Mouse (Mus musculus) frontal cortex, postnatal 10 days (tissue): ENCODE results near the gene Ssbp4.

Source experiments
- DNase-seq, 2 experiments: peaks; one replicate each; pipeline ENCODE4 v3.0.0; 2022; ENCODE audit warnings: low spot score in 2 of 2, mixed read lengths in 1 of 2

The Ssbp4 gene

DNA sequence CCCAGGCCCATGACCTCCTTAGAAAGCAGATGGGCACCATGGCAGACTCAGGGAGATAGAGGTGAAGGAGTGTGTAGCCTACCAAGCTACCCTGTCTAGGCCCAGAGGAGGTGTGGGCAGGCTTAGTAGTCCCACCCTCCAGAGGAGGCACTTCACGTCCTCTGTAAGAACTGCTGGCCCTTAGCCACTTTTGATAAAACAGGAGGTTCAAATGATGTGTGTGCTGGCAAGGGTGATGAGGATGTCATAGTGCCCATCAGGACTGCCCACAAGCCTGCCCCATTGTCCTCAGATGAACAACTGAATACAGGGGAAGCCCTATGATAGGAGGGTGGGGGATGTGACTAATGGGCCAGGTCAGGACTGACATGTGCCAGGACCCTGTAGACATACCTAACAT lies 55.8 kb downstream of the Ssbp4 start:
- DNase-seq, result no peak

DNA sequence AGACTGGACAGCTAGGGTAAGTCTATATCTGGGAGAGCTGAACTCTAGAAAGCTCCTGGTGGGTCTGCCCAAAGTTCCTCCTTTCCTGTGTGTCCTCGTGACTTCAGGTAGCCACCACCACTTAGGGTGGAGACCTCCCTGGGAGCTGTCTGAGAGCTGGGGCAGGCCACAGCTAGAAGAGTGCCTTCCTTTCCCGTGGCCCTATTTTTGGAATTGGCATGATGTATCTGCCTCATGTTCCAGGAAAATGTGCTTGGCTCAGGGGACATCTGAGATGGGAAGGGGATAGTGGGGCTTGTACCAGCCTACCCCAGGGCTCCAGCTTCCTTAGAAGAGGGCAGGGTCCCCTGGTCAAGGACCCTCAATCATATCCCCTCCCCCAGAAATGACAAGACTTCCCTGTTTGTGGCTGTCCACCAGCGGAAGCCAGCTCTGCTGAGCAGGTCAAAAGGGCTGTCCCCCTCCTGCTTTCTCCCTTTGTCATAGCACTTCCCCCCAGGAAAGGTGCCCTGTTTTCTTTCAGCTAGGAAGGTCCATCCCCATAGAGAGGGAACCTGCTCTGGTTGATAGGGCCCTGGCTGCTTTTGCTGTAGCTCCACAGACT lies 57.0 kb downstream of the Ssbp4 start:
- DNase-seq, result no peak

DNA sequence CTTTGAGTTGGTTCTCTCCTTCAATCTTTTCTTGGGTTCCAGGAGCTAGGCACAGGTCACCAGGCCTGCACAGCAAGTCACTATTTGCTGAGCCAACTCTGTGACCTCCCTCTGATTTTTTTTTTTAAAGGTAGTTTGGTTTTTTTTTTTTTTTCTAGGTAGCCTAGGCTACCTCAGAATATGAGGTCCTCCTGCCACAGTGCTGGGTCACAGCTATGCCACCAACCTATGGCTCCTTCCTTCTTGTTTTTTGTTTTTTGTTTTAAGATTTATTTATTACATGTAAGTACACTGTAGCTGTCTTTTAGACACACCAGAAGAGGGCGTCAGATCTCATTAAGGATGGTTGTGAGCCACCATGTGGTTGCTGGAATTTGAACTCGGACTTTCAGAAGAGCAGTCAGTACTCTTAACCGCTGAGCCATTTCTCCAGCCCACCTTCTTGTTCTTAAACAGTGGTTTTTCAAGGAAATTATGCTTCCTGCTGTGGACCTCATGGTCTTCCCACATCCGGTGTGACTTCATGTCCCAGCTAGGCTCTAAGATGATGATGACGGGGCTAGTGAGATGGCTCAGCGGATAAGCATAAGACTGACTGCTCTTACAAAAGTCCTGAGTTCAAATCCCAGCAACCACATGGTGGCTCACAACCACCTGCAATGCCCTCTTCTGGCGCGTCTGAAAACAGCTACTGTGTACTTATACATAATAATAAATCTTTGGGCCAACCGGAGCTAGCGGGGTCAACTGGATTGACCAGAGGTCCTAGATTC lies 59.1 kb downstream of the Ssbp4 start:
- DNase-seq, result no peak

DNA sequence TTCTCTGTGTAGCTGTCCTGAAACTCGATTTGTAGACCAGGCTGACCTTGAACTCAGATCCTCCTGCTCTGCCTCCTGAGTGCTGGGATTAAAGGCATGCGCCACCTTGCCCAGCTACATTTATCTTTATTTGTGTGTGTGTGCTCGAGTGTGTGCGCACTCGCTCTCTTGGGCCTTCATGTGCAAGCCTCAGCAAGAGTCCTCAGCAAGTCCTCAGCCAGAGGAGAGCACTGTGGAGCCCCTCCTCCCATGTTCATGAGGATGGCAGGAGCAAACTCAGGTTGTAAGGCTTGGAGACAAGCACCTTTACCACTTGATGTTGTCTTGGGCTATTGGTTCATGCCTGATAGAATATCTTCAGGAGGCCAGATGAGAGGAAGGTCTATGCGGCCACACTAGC lies 60.9 kb downstream of the Ssbp4 start:
- no peak for DNase-seq
